Mouse (Mus musculus): Measurements from ENCODE around the gene Lax1.

DNA sequence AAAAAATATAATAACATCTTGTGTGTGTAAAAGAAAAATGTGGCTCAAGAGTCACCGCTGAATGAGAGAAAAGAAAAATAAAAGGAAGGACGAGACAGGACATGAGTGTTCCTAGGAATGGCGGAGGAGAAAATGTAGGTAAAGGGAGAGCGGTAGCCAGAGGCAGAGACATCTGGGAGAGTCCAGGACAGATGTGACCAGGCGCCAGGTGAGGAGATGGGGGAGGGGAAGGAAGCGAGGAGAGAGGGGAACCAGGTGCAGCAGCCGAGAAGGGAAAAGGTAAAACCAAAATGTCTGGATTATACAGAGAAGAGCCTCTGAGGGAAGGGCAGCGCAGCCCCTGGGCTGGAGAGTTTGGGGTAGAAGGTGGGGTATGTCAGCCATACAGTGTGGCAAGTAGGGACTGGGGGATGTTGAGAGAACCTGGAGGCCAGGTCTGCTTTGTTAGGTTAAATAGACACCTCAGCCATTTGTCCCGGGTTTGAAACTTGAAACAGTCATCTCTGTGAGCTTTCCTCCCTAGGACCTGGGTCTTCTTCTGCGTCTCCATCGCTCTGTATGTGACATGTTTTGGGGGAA lies 3.7 kb upstream of the Lax1 start:
- TF ChIP-seq POLR2A (IDR thresholded peaks at IDR 0.05; ENCODE audit: borderline replicate concordance, control insufficient read depth, low read depth, low read length) = no peak
- no peak for TF ChIP-seq CTCF (IDR thresholded peaks at IDR 0.05; ENCODE audit: control insufficient read depth, insufficient read depth, low read length)

Measured in bone marrow, adult 2 months (tissue).